Mouse (Mus musculus) forelimb bud, embryonic 11.5 days (tissue): ENCODE measurements at regions not wholly inside any gene's neighbourhood (a gene's known extent, or its start where the extent isn't known, plus 50 kb on each side); places are given as distances from the start of the nearest gene placed in this dataset.

Experiments
- DNase-seq: peaks from one replicate; pipeline ENCODE4 v3.0.0-alpha.2; 2012; ENCODE audit warnings: low read depth, low spot score

GRCm38 (mm10) chr13:29023486-29023885 lies 70.0 kb upstream of the Sox4 start:
- DNase-seq = no peak

- no peak for DNase-seq
Measured at GRCm38 (mm10) chr13:29019839-29020238, 66.3 kb upstream of the Sox4 start.

- no peak for DNase-seq
Measured at GRCm38 (mm10) chr13:29016145-29016651, 62.7 kb upstream of the Sox4 start.

GRCm38 (mm10) chr13:29015605-29015994 lies 62.1 kb upstream of the Sox4 start:
- DNase-seq = no peak

- DNase-seq = no peak
Measured at GRCm38 (mm10) chr13:29014827-29015604, 61.5 kb upstream of the Sox4 start.

- DNase-seq = no peak
Measured at GRCm38 (mm10) chr13:29014066-29014826, 60.7 kb upstream of the Sox4 start.

- no peak for DNase-seq
Measured at GRCm38 (mm10) chr13:29006467-29006866, 53.0 kb upstream of the Sox4 start.
